Mouse (Mus musculus): ENCODE results near the gene Fgb. TPM values are rescaled to one million over a fixed set of nuclear protein-coding genes. Genes with fewer than 3 reads are reported as not detected.

Gene Fgb
- polyA plus RNA-seq, 1 experiment, result not detected

- Histone ChIP-seq H3K36me3 (ENCODE audit: control insufficient read depth, insufficient read depth, low read length) (peaks cover 43% of the 10 kb centered on the region), H3K4me1 (ENCODE audit: control insufficient read depth, insufficient read depth, insufficient read length) (no peaks in the 10 kb centered on the region), H3K27me3 (ENCODE audit: control insufficient read depth, insufficient read depth, low read length) (no peaks in the 10 kb centered on the region), H3K27ac (ENCODE audit: insufficient read depth, low read length) (no peak overlapping the region), H3K4me3 (ENCODE audit: extremely low read depth, insufficient read depth, insufficient read length) (no peak overlapping the region)
- DNase-seq (ENCODE audit: low read depth in 1 of 2, low spot score in 2 of 2), result no peak
- no peak for TF ChIP-seq CTCF (IDR thresholded peaks at IDR 0.05; ENCODE audit: extremely low read depth, insufficient read depth, insufficient read length, insufficient replicate concordance)
- no peak for TF ChIP-seq POLR2A (IDR thresholded peaks at IDR 0.05; ENCODE audit: low read depth, low read length)
- 96% methylated on average over 13 of the region's 13 CpGs for WGBS
These were observed 19.2 kb upstream of the Fgb start for GRCm38 (mm10) chr3:83068869-83069268.

- no peak for TF ChIP-seq CTCF (IDR thresholded peaks at IDR 0.05; ENCODE audit: extremely low read depth, insufficient read depth, insufficient read length, insufficient replicate concordance)
- no peak for TF ChIP-seq POLR2A (IDR thresholded peaks at IDR 0.05; ENCODE audit: low read depth, low read length)
- 93% methylated on average over 9 of the region's 9 CpGs for WGBS
- Histone ChIP-seq H3K36me3 (ENCODE audit: control insufficient read depth, insufficient read depth, low read length) (peaks cover 45% of the 10 kb centered on the region), H3K4me3 (ENCODE audit: extremely low read depth, insufficient read depth, insufficient read length) (no peak overlapping the region), H3K27ac (ENCODE audit: insufficient read depth, low read length) (no peak overlapping the region), H3K27me3 (ENCODE audit: control insufficient read depth, insufficient read depth, low read length) (no peaks in the 10 kb centered on the region), H3K4me1 (ENCODE audit: control insufficient read depth, insufficient read depth, insufficient read length) (no peaks in the 10 kb centered on the region)
- no peak for DNase-seq (ENCODE audit: low read depth in 1 of 2, low spot score in 2 of 2)
These were observed 18.3 kb upstream of the Fgb start for GRCm38 (mm10) chr3:83067920-83068319.

- no peak overlapping the region for H3K4me3 ChIP-seq (ENCODE audit: extremely low read depth, insufficient read depth, insufficient read length)
- H3K36me3 ChIP-seq (ENCODE audit: control insufficient read depth, insufficient read depth, low read length), result peaks cover 20% of the 10 kb centered on the region
- TF ChIP-seq POLR2A (IDR thresholded peaks at IDR 0.05; ENCODE audit: low read depth, low read length) (no peak), CTCF (IDR thresholded peaks at IDR 0.05; ENCODE audit: extremely low read depth, insufficient read depth, insufficient read length, insufficient replicate concordance) (no peak)
- no peak overlapping the region for H3K27ac ChIP-seq (ENCODE audit: insufficient read depth, low read length)
- 93% methylated on average over 2 of the region's 2 CpGs for WGBS
- peaks cover 2% of the 10 kb centered on the region; the same call in 1 of the 2 replicates for H3K4me1 ChIP-seq (ENCODE audit: control insufficient read depth, insufficient read depth, insufficient read length)
- no peaks in the 10 kb centered on the region for H3K27me3 ChIP-seq (ENCODE audit: control insufficient read depth, insufficient read depth, low read length)
- DNase-seq (ENCODE audit: low read depth in 1 of 2, low spot score in 2 of 2), result no peak
These were observed 7.4 kb upstream of the Fgb start for GRCm38 (mm10) chr3:83057046-83057445.

GRCm38 (mm10) chr3:83055281-83056038 is 5.8 kb upstream of the Fgb start, which contains the start of gene Plrg1:
Plrg1 (plus strand) TSS chr3:83055522.
- Histone ChIP-seq H3K4me1 (ENCODE audit: control insufficient read depth, insufficient read depth, insufficient read length) (peaks cover 2% of the 10 kb centered on the region; the same call in 1 of the 2 replicates), H3K36me3 (ENCODE audit: control insufficient read depth, insufficient read depth, low read length) (peaks cover 12% of the 10 kb centered on the region), H3K27me3 (ENCODE audit: control insufficient read depth, insufficient read depth, low read length) (no peaks in the 10 kb centered on the region), H3K27ac (ENCODE audit: insufficient read depth, low read length) (peak within 1 kb of the TSS; percentile 61), H3K4me3 (ENCODE audit: extremely low read depth, insufficient read depth, insufficient read length) (peak within 1 kb of the TSS; percentile 79)
- peak; percentile 95 to 98 for DNase-seq (ENCODE audit: low read depth in 1 of 2, low spot score in 2 of 2)
- TF ChIP-seq CTCF (IDR thresholded peaks at IDR 0.05; ENCODE audit: extremely low read depth, insufficient read depth, insufficient read length, insufficient replicate concordance) (no peak), POLR2A (IDR thresholded peaks at IDR 0.05; ENCODE audit: low read depth, low read length) (peak; percentile 78)
- WGBS, result under 1% methylated on average over 60 of the region's 61 CpGs

- peaks cover 2% of the 10 kb centered on the region; the same call in 1 of the 2 replicates for H3K4me1 ChIP-seq (ENCODE audit: control insufficient read depth, insufficient read depth, insufficient read length)
- WGBS, result 27% methylated on average over 13 of the region's 13 CpGs
- DNase-seq (ENCODE audit: low read depth in 1 of 2, low spot score in 2 of 2), result peak in 1 of 2 experiments; percentile 8
- H3K36me3 ChIP-seq (ENCODE audit: control insufficient read depth, insufficient read depth, low read length), result peaks cover 10% of the 10 kb centered on the region
- no peak overlapping the region for H3K27ac ChIP-seq (ENCODE audit: insufficient read depth, low read length)
- peak overlapping the region; percentile 49; the same call in 1 of the 2 replicates for H3K4me3 ChIP-seq (ENCODE audit: extremely low read depth, insufficient read depth, insufficient read length)
- no peaks in the 10 kb centered on the region for H3K27me3 ChIP-seq (ENCODE audit: control insufficient read depth, insufficient read depth, low read length)
- TF ChIP-seq CTCF (IDR thresholded peaks at IDR 0.05; ENCODE audit: extremely low read depth, insufficient read depth, insufficient read length, insufficient replicate concordance), result no peak
- no peak for TF ChIP-seq POLR2A (IDR thresholded peaks at IDR 0.05; ENCODE audit: low read depth, low read length)
These were observed 5.1 kb upstream of the Fgb start for GRCm38 (mm10) chr3:83054759-83055158.

GRCm38 (mm10) chr3:83053758-83054157 is 4.1 kb upstream of the Fgb start:
- Histone ChIP-seq H3K27me3 (ENCODE audit: control insufficient read depth, insufficient read depth, low read length) (no peaks in the 10 kb centered on the region), H3K27ac (ENCODE audit: insufficient read depth, low read length) (no peak overlapping the region), H3K4me3 (ENCODE audit: extremely low read depth, insufficient read depth, insufficient read length) (no peak overlapping the region), H3K4me1 (ENCODE audit: control insufficient read depth, insufficient read depth, insufficient read length) (peaks cover 2% of the 10 kb centered on the region; the same call in 1 of the 2 replicates), H3K36me3 (ENCODE audit: control insufficient read depth, insufficient read depth, low read length) (peaks cover 4% of the 10 kb centered on the region; the same call in 1 of the 2 replicates)
- WGBS, result 33% methylated on average over 10 of the region's 10 CpGs
- peak; percentile 6 to 12 for DNase-seq (ENCODE audit: low read depth in 1 of 2, low spot score in 2 of 2)
- TF ChIP-seq CTCF (IDR thresholded peaks at IDR 0.05; ENCODE audit: extremely low read depth, insufficient read depth, insufficient read length, insufficient replicate concordance) (peak; percentile 7; the same call in 1 of the 2 replicates), POLR2A (IDR thresholded peaks at IDR 0.05; ENCODE audit: low read depth, low read length) (no peak)

GRCm38 (mm10) chr3:83053126-83053525 is 3.5 kb upstream of the Fgb start:
- WGBS, result 90% methylated on average over 7 of the region's 7 CpGs
- H3K4me3 ChIP-seq (ENCODE audit: extremely low read depth, insufficient read depth, insufficient read length), result no peak overlapping the region

More at GRCm38 (mm10) chr3:83053126-83053525, 3.5 kb upstream of the Fgb start:
- H3K4me1 ChIP-seq (ENCODE audit: control insufficient read depth, insufficient read depth, insufficient read length), result peaks cover 2% of the 10 kb centered on the region; the same call in 1 of the 2 replicates
- H3K36me3 ChIP-seq (ENCODE audit: control insufficient read depth, insufficient read depth, low read length), result no peaks in the 10 kb centered on the region
- H3K27ac ChIP-seq (ENCODE audit: insufficient read depth, low read length), result no peak overlapping the region
- no peak for DNase-seq (ENCODE audit: low read depth in 1 of 2, low spot score in 2 of 2)
- no peaks in the 10 kb centered on the region for H3K27me3 ChIP-seq (ENCODE audit: control insufficient read depth, insufficient read depth, low read length)
- no peak for TF ChIP-seq POLR2A (IDR thresholded peaks at IDR 0.05; ENCODE audit: low read depth, low read length)

All from spleen, adult 2 months (tissue).